Mouse (Mus musculus) cerebellum, adult (tissue): ENCODE measurements around the gene Stap2.

Experiments
- ATAC-seq: cut with Nextera tagmentation; 2 replicates; pipeline ENCODE4 v1.9.2; 2017; ENCODE audit warnings: mild to moderate bottlenecking, moderate library complexity, mixed read lengths; ENCODE audit not compliant: insufficient number of reproducible peaks, low FRiP score, low TSS enrichment

Stap2 gene

DNA sequence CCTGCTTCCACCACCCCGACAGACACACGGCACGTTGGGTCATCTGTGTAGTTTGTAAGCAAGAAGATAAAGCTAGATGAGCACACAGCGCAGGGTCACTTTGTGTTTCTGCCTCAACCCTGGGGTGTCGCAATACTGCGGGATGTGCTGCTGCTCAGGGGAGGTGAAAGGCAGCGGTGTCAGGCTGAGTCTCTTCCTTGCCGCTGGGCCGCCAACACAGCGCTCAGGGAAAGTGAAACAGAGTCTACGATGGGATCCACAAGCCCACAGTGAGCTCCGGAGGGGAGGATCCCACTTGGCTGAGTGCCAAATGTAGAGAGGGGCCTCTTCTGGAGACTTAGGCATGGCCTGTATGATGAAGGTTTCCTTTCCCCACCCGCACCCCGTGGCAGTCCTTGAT lies 42.2 kb downstream of the Stap2 start:
- no peak for ATAC-seq

DNA sequence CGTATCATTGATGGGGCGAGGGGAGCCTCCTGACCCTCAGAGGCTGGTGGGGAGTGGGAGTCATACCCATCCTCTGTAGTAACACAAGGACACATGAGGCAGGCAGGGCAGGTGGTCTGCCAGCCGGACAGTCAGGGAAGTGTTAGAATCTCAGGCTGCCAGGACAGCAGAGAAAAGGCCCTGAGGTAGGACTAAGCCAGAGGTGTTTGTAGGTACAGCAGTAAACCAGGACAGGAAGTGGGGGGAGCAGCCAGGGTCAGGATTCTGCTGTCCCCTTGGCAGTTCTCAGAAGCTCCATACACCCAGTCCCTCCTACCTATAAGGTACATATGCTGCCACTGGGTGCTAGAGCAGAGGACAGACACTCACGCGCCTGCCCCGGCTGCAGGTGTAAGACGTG lies 43.8 kb downstream of the Stap2 start:
- no peak for ATAC-seq

- ATAC-seq, result no peak
These were observed 44.6 kb downstream of the Stap2 start for GRCm38 (mm10) chr17:55960791-55961190.

- no peak for ATAC-seq
These were observed 45.2 kb downstream of the Stap2 start for GRCm38 (mm10) chr17:55959946-55960740.

GRCm38 (mm10) chr17:55958918-55959728 lies 46.3 kb downstream of the Stap2 start, which contains the start of gene Yju2:
Yju2 (plus strand) TSS chr17:55959099.
- peak; percentile 85 for ATAC-seq

GRCm38 (mm10) chr17:55958584-55958886 lies 46.8 kb downstream of the Stap2 start:
- no peak for ATAC-seq

- ATAC-seq, result no peak
These were observed 47.4 kb downstream of the Stap2 start for GRCm38 (mm10) chr17:55957726-55958583.

- no peak for ATAC-seq
These were observed 48.2 kb downstream of the Stap2 start for GRCm38 (mm10) chr17:55957168-55957567.

DNA sequence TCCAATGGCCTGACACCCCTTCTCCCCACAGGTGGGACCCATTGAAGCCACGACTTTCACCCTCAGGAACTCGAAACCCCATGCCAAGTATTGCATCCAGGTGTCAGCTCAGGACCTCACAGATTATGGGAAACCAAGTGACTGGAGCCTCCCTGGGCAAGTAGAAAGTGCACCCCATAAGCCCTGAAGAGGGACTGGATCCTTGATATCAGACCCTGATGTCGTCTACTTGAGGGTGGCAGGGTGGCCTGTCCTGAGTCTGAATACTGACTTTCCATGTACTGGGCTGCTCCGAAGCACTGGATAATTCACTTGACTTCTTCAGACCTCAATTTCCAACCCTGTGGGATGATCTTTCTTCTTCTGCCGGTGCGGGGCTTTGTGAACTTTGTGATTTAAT lies 48.8 kb downstream of the Stap2 start:
- no peak for ATAC-seq

DNA sequence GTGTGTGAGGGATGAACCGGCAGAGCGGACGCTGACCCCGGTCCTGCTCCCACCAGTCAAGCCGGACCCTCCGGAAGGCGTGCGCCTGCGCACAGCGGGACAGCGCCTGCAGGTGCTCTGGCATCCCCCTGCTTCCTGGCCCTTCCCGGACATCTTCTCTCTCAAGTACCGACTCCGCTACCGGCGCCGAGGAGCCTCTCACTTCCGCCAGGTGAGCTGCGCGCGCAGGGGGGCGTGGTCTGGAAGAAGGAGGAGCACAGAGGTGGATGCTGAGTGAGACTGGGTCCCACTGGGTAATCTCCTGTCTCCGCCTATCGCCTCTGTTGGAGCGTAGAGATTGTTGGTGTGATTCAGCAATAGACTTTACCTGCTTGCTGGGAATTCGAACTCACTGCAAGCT lies 49.3 kb downstream of the Stap2 start:
- peak; percentile 9; the same call in 1 of the 2 replicates for ATAC-seq

DNA sequence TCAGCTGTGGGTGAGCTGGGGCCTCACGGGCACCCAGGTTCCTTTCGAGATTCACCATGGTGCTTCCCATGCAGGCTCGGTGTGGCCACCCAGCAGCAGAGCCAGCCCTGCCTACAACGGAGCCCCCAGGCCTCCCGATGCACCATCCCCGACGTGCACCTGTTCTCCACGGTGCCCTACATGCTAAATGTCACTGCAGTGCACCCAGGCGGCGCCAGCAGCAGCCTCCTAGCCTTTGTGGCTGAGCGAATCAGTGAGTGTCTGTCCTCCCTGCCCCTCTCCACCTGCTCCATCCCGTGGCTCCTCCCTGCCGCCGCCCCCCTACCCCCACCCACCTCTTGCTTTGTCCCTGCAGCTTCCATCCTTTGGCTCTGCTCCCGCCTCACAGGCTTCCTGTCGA lies 51.2 kb downstream of the Stap2 start:
- ATAC-seq, result no peak

GRCm38 (mm10) chr17:55953751-55954150 lies 51.6 kb downstream of the Stap2 start:
- no peak for ATAC-seq

DNA sequence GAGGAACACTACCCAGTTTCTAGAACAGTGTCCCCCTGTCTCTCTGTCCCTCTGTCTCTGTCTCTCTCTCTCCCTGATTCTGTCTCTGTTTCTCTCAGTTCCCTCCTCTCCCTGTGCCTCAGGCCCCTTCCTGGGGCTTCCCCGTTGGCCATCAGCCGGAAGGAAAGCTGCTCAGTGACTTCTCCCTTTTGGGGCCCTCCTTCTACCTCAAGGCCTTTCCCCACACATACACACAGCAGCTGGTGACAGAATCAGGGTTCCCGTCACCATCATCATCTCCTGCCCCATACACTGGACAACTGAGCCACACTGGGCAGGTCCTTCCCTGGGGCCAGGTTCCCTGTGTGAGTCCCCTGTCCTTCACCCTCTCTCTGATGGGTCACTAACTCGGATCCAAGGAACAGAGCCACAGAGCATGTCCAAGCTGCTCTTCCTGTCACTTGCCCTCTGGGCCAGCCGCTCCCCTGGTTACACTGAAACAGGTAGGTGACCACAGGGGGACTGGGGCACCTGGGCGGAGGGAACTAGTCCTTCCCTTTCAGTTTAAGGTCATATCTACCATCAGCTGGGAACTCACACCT lies 52.8 kb downstream of the Stap2 start, which contains the start of gene Ebi3:
Gene Ebi3, plus strand, starts transcription at position 194 of the 581 bp plus-strand sequence.
- no peak for ATAC-seq

GRCm38 (mm10) chr17:55952041-55952440 lies 53.3 kb downstream of the Stap2 start:
- ATAC-seq, result no peak

GRCm38 (mm10) chr17:55950601-55951000 lies 54.8 kb downstream of the Stap2 start:
- ATAC-seq, result no peak

GRCm38 (mm10) chr17:55949400-55949799 lies 56.0 kb downstream of the Stap2 start, which contains the start of gene Zfp119b:
Zfp119b (minus strand) TSS chr17:55949500.
- no peak for ATAC-seq

- no peak for ATAC-seq
These were observed 56.7 kb downstream of the Stap2 start for GRCm38 (mm10) chr17:55948647-55949046.
